12 mouse cellular contexts compared by ENCODE assay signal in the genomic region with DNA sequence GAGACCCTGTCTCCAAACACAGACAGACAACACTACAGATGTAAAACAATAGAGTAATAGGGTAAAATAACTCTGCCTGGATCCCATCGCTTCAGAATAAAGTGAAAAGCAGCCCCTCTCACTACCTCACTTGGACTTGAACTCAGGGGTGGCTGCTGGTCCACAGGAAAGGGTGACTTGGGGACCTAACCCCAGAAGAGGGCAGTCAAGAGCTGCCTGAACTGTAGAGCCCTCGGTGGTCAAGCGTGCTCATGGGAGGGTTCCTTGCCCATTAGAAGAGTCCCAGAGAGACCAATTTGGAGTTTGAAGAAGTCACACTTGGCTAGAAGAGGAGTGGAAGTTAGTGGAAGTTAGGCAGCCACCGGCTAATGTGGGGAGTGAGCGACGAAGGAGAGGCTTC. TPM values are rescaled to one million over a fixed set of nuclear protein-coding genes. Genes with fewer than 3 reads are reported as not detected.
DNase-seq lines count a peak whose midpoint lies in the region; ATAC-seq and TF ChIP-seq lines count a peak whose summit lies in the region.
"Had no signal": no experiment of that assay in that cellular context is flagged by ENCODE, and none has a peak within 500 bp of the region (broad histone marks: within the 10 kb centered on the region; RNA-seq: fewer than 3 reads in every experiment).

No protein-coding gene starts in this region.

- intact Hi-C loops in heart, postnatal 25 days (cut with DNase I): loop anchor here (10.0 kb wide), 1 partner anchor 741 kb away; no protein-coding TSS in a partner anchor

- peak; percentile 23 for TF ChIP-seq CTCF in heart, postnatal 0 days (IDR thresholded peaks at IDR 0.05; ENCODE audit: low read depth)
- peak; percentile 42 for TF ChIP-seq CTCF in midbrain, postnatal 0 days (IDR thresholded peaks at IDR 0.05)
- 0 out of 2 replicates have a peak, but pooled peaks have one; percentile 5 for TF ChIP-seq CTCF in cortical plate, adult 2 months (IDR thresholded peaks at IDR 0.05; ENCODE audit: extremely low read depth, insufficient read depth, low read length)

- H3K9ac ChIP-seq in heart, postnatal 0 days (replicated peaks; ENCODE audit: low read depth, low read length): no peak overlapping the region
- H3K9ac ChIP-seq in midbrain, postnatal 0 days (replicated peaks; ENCODE audit: low read length, poor library complexity, severe bottlenecking): no peak overlapping the region
- no peak overlapping the region for H3K9ac ChIP-seq in midbrain, embryonic 11.5 days (ENCODE audit: low read length)
- H3K9ac ChIP-seq: heart, embryonic 13.5 days had no signal

- no peak for TF ChIP-seq POLR2A in cortical plate, adult 2 months (IDR thresholded peaks at IDR 0.05; ENCODE audit: extremely low read depth, insufficient read depth, low read length)

- no peak for ATAC-seq in heart, postnatal 0 days (ENCODE audit: insufficient read depth, low read depth)
- no peak for ATAC-seq in midbrain, postnatal 0 days (ENCODE audit: low FRiP score)
- ATAC-seq in midbrain, embryonic 11.5 days (ENCODE audit: low FRiP score): no peak

- H3K27me3 ChIP-seq in heart, postnatal 0 days (ENCODE audit: control insufficient read depth, insufficient read depth, low read length): no peaks in the 10 kb centered on the region
- H3K27me3 ChIP-seq in midbrain, postnatal 0 days (ENCODE audit: insufficient read depth, low read length): no peaks in the 10 kb centered on the region
- H3K27me3 ChIP-seq in midbrain, embryonic 11.5 days (ENCODE audit: control insufficient read depth, insufficient read depth, low read length): no peaks in the 10 kb centered on the region
- H3K27me3 ChIP-seq in splenic B cell, adult 2 months (ENCODE audit: control insufficient read depth, insufficient read depth, low read length, poor library complexity, severe bottlenecking): no peaks in the 10 kb centered on the region
- H3K27me3 ChIP-seq: heart, embryonic 13.5 days had no signal

- no peak overlapping the region for H3K4me3 ChIP-seq in heart, postnatal 0 days (ENCODE audit: low read depth, low read length)
- H3K4me3 ChIP-seq in midbrain, postnatal 0 days (ENCODE audit: low read depth, low read length): no peak overlapping the region
- no peak overlapping the region for H3K4me3 ChIP-seq in midbrain, embryonic 11.5 days (ENCODE audit: low read depth, low read length)
- H3K4me3 ChIP-seq in cortical plate, adult 2 months (ENCODE audit: insufficient read depth, low read length): no peak overlapping the region
- H3K4me3 ChIP-seq: heart, embryonic 13.5 days had no signal

- no peaks in the 10 kb centered on the region for H3K36me3 ChIP-seq in heart, postnatal 0 days (replicated peaks; ENCODE audit: control insufficient read depth, insufficient read depth, low read length)
- no peaks in the 10 kb centered on the region for H3K36me3 ChIP-seq in midbrain, postnatal 0 days (ENCODE audit: insufficient read depth, low read length)
- no peaks in the 10 kb centered on the region for H3K36me3 ChIP-seq in midbrain, embryonic 11.5 days (ENCODE audit: control insufficient read depth, insufficient read depth, low read length)
- no peaks in the 10 kb centered on the region for H3K36me3 ChIP-seq in splenic B cell, adult 2 months (ENCODE audit: control insufficient read depth, insufficient read depth, low read length, poor library complexity, severe bottlenecking)
- H3K36me3 ChIP-seq: heart, embryonic 13.5 days had no signal

- WGBS in heart, postnatal 0 days: 65% methylated on average over 6 of the region's 6 CpGs
- 73% methylated on average over 6 of the region's 6 CpGs for WGBS in midbrain, postnatal 0 days
- WGBS in midbrain, embryonic 11.5 days: 73% methylated on average over 6 of the region's 6 CpGs

- no peak overlapping the region for H3K27ac ChIP-seq in heart, postnatal 0 days (ENCODE audit: low read depth)
- no peak overlapping the region for H3K27ac ChIP-seq in midbrain, postnatal 0 days (ENCODE audit: low read depth, low read length)
- no peak overlapping the region for H3K27ac ChIP-seq in midbrain, embryonic 11.5 days (ENCODE audit: low read depth, low read length)
- H3K27ac ChIP-seq in cortical plate, adult 2 months (ENCODE audit: insufficient read depth, low read length): no peak overlapping the region
- H3K27ac ChIP-seq: heart, embryonic 13.5 days; macrophage had no signal

- H3K4me1 ChIP-seq in heart, postnatal 0 days (ENCODE audit: control insufficient read depth, insufficient read depth): no peaks in the 10 kb centered on the region
- H3K4me1 ChIP-seq in midbrain, postnatal 0 days (ENCODE audit: insufficient read depth, low read length): no peaks in the 10 kb centered on the region
- no peaks in the 10 kb centered on the region for H3K4me1 ChIP-seq in midbrain, embryonic 11.5 days (ENCODE audit: control insufficient read depth, insufficient read depth, low read length)
- H3K4me1 ChIP-seq in cortical plate, adult 2 months (ENCODE audit: control insufficient read depth, insufficient read depth, low read length): no peaks in the 10 kb centered on the region
- H3K4me1 ChIP-seq: heart, embryonic 13.5 days had no signal

- no peak for DNase-seq in heart, postnatal 0 days (ENCODE audit: low spot score)
- no peak for DNase-seq in heart, adult 9 months (ENCODE audit: low spot score in 2 of 2)
- no peak for DNase-seq in midbrain, postnatal 0 days (ENCODE audit: low spot score)
- DNase-seq in midbrain, embryonic 11.5 days (ENCODE audit: low spot score, missing footprints): no peak
- DNase-seq in splenic B cell, adult 2 months (ENCODE audit: low read depth, low spot score): peak; percentile 44
- DNase-seq in heart, postnatal 25 days (ENCODE audit: low spot score): no peak
- no peak for DNase-seq in gastrocnemius, adult 8-10 months (ENCODE audit: low spot score in 2 of 2)

- H3K9me3 ChIP-seq in heart, postnatal 0 days (replicated peaks; ENCODE audit: control insufficient read depth, low read length): no peaks in the 10 kb centered on the region
- H3K9me3 ChIP-seq in midbrain, postnatal 0 days (ENCODE audit: low read length): no peaks in the 10 kb centered on the region
- H3K9me3 ChIP-seq in midbrain, embryonic 11.5 days (ENCODE audit: control insufficient read depth, low read length): no peaks in the 10 kb centered on the region
- H3K9me3 ChIP-seq: heart, embryonic 13.5 days had no signal

- H3K4me2 ChIP-seq in heart, postnatal 0 days (ENCODE audit: low read depth, low read length): no peak overlapping the region
- H3K4me2 ChIP-seq in midbrain, postnatal 0 days (ENCODE audit: low read depth, low read length, poor library complexity, severe bottlenecking): no peak overlapping the region
- no peak overlapping the region for H3K4me2 ChIP-seq in midbrain, embryonic 11.5 days
- H3K4me2 ChIP-seq: heart, embryonic 13.5 days had no signal

- no peak for TF ChIP-seq EP300 in heart, postnatal 0 days (IDR thresholded peaks at IDR 0.05; ENCODE audit: low read depth)

RNA-seq across cellular contexts. Expression of a gene that starts 15.6 kb away (rescaled TPM):
- total RNA-seq in heart, postnatal 0 days (2014; rRNA removed; ENCODE audit: low replicate concordance): not detected in 2 replicates
- not detected in 2 replicates for polyA plus RNA-seq in heart, postnatal 0 days (2015; fragmentation: Nextera tagmentation; extraction: Ambion mirVana)
- total RNA-seq in midbrain, postnatal 0 days (2014; rRNA removed): not detected in 2 replicates
- polyA plus RNA-seq in midbrain, postnatal 0 days (2015; fragmentation: Nextera tagmentation; extraction: Ambion mirVana): not detected in 2 replicates
- polyA plus RNA-seq in midbrain, embryonic 11.5 days (2014; fragmentation: Nextera tagmentation; extraction: Ambion mirVana): not detected in 2 replicates
- polyA plus RNA-seq in cortical plate, adult 2 months (2012; rRNA removed): not detected in 2 replicates
- total RNA-seq in heart, postnatal 25 days (2021): not detected
- total RNA-seq in gastrocnemius, adult 8-10 months (2022): not detected
- total RNA-seq: layer of hippocampus, adult 8-10 months had no signal
- polyA plus RNA-seq: embryonic facial prominence, embryonic 14.5 days; heart, embryonic 13.5 days; macrophage had no signal

RNA-seq across cellular contexts. Expression of a gene that starts 44.2 kb away (rescaled TPM):
- 21.8 and 22.1 TPM in 2 replicates for total RNA-seq in heart, postnatal 0 days (2014; rRNA removed; ENCODE audit: low replicate concordance)
- 40.3 and 44.3 TPM in 2 replicates for polyA plus RNA-seq in heart, postnatal 0 days (2015; fragmentation: Nextera tagmentation; extraction: Ambion mirVana)
- total RNA-seq in midbrain, postnatal 0 days (2014; rRNA removed): 49.3 and 72.4 TPM in 2 replicates
- polyA plus RNA-seq in midbrain, postnatal 0 days (2015; fragmentation: Nextera tagmentation; extraction: Ambion mirVana): 76.8 and 85.3 TPM in 2 replicates
- 153 and 159 TPM in 2 replicates for polyA plus RNA-seq in midbrain, embryonic 11.5 days (2014; fragmentation: Nextera tagmentation; extraction: Ambion mirVana)
- polyA plus RNA-seq in cortical plate, adult 2 months (2012; rRNA removed): 45.4 and 47.8 TPM in 2 replicates
- 10 to 100 TPM; 46.3 to 53.5 TPM for total RNA-seq in heart, postnatal 25 days (2021)
- total RNA-seq in gastrocnemius, adult 8-10 months (2022): 10 to 100 TPM; 52.7 to 63.6 (median 56.0) TPM

RNA-seq across cellular contexts. Expression of a gene that starts 58.5 kb away (rescaled TPM):
- not detected in 2 replicates for total RNA-seq in heart, postnatal 0 days (2014; rRNA removed; ENCODE audit: low replicate concordance)
- not detected in 2 replicates for polyA plus RNA-seq in heart, postnatal 0 days (2015; fragmentation: Nextera tagmentation; extraction: Ambion mirVana)
- total RNA-seq in midbrain, postnatal 0 days (2014; rRNA removed): not detected in 2 replicates
- not detected in 2 replicates for polyA plus RNA-seq in midbrain, postnatal 0 days (2015; fragmentation: Nextera tagmentation; extraction: Ambion mirVana)
- polyA plus RNA-seq in midbrain, embryonic 11.5 days (2014; fragmentation: Nextera tagmentation; extraction: Ambion mirVana): not detected in 2 replicates
- not detected in 2 replicates for polyA plus RNA-seq in cortical plate, adult 2 months (2012; rRNA removed)
- total RNA-seq in heart, postnatal 25 days (2021): not detected
- total RNA-seq in gastrocnemius, adult 8-10 months (2022): not detected
- total RNA-seq: layer of hippocampus, adult 8-10 months had no signal
- polyA plus RNA-seq: embryonic facial prominence, embryonic 14.5 days; heart, embryonic 13.5 days; macrophage had no signal
